Mouse (Mus musculus) CH12.LX (cell line): ENCODE measurements at regions not wholly inside any gene's neighbourhood (a gene's known extent, or its start where the extent isn't known, plus 50 kb on each side); places are given as distances from the start of the nearest gene placed in this dataset.

Experiments
- CHD1 ChIP-seq: IDR thresholded peaks from 2 replicates; pipeline ENCODE4 v1.6.1; 2012; ENCODE audit warnings: low read depth, low read length, improper control_type of control experiment, inconsistent platforms
- CHD2 ChIP-seq: IDR thresholded peaks from 2 replicates; pipeline ENCODE4 v1.6.1; 2011; ENCODE audit warnings: low read length, improper control_type of control experiment
- CTCF ChIP-seq, 2 experiments: IDR thresholded peaks in 1 of 2; conservative IDR thresholded peaks in 1 of 2; 2 replicates each; pipeline ENCODE4 v1.5.1; 2011 to 2012; ENCODE audit warnings: low read depth in 2 of 2, low read length in 2 of 2, improper control_type of control experiment in 1 of 2, inconsistent platforms in 1 of 2, mild to moderate bottlenecking in 1 of 2, moderate library complexity in 1 of 2
- E2F4 ChIP-seq: IDR thresholded peaks from 2 replicates; pipeline ENCODE4 v1.6.1; 2011; ENCODE audit warnings: low read depth, low read length, improper control_type of control experiment; ENCODE audit not compliant: insufficient replicate concordance
- EP300 ChIP-seq: IDR thresholded peaks from 2 replicates; pipeline ENCODE4 v1.6.1; 2011; ENCODE audit warnings: low read length, improper control_type of control experiment
- GABPA ChIP-seq: IDR thresholded peaks from 2 replicates; pipeline ENCODE4 v1.6.1; 2012; ENCODE audit warnings: low read depth, low read length, improper control_type of control experiment, inconsistent platforms; ENCODE audit not compliant: insufficient replicate concordance
- MAFK ChIP-seq: IDR thresholded peaks from 2 replicates; pipeline ENCODE4 v1.6.1; 2011; ENCODE audit warnings: low read length, improper control_type of control experiment; ENCODE audit not compliant: insufficient replicate concordance
- MAX ChIP-seq: IDR thresholded peaks from 2 replicates; pipeline ENCODE4 v1.6.1; 2011; ENCODE audit warnings: low read length, improper control_type of control experiment
- MXI1 ChIP-seq: IDR thresholded peaks from 2 replicates; pipeline ENCODE4 v1.6.1; 2011; ENCODE audit warnings: mild to moderate bottlenecking, low read depth, low read length, improper control_type of control experiment
- POLR2A ChIP-seq: IDR thresholded peaks from 2 replicates; pipeline ENCODE4 v1.6.1; 2011; ENCODE audit warnings: low read depth, mild to moderate bottlenecking, improper control_type of control experiment, low read length
- POLR2AphosphoS2 ChIP-seq: IDR thresholded peaks from 2 replicates; pipeline ENCODE4 v1.6.1; 2011; ENCODE audit warnings: low read depth, low read length, improper control_type of control experiment
- RAD21 ChIP-seq: IDR thresholded peaks from 2 replicates; pipeline ENCODE4 v1.6.1; 2011; ENCODE audit warnings: low read depth, mild to moderate bottlenecking, low read length, improper control_type of control experiment, moderate library complexity
- RCOR1 ChIP-seq: conservative IDR thresholded peaks from 2 replicates; pipeline ENCODE4 v1.6.1; 2012; ENCODE audit warnings: low read depth, mild to moderate bottlenecking, inconsistent platforms, low read length, improper control_type of control experiment
- USF1 ChIP-seq: IDR thresholded peaks from 2 replicates; pipeline ENCODE4 v1.6.1; 2014; ENCODE audit warnings: low read depth, mild to moderate bottlenecking, inconsistent platforms, low read length, improper control_type of control experiment

DNA sequence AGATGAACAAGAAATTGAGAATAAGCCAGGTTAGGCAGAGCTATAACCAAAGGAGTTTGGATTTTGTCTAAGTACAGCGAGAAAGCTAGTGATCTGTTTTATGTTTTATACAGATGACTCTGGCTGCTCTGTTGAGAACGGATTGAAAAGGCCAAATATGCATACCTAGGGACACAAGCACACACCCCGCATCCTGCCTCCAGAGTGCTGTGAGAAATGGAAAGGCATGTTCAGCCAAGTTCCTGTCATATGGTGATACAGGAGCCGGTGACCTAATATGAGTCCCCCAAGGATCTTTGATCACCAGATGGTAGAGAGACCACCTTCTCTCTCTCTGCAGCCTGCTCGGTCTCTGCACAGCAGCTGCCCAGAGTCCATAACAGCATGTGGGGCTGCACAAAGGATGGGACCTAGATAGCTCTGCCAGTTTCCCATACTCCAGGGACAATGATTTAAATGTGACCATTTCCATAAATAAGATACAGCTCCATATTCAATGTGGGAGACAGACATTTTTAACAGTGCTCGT, 826.5 kb downstream of the Mat2b start:
- no peak for TF ChIP-seq USF1
- TF ChIP-seq CTCF (conservative IDR thresholded peaks at IDR 0.05 in 1 of 2, IDR thresholded peaks at IDR 0.05 in 1 of 2; ENCODE audit: low read depth in 2 of 2, low read length in 2 of 2), result no peak
- no peak for TF ChIP-seq EP300
- TF ChIP-seq GABPA, result no peak
- TF ChIP-seq CHD2, result no peak
- no peak for TF ChIP-seq POLR2AphosphoS2
- no peak for TF ChIP-seq POLR2A
- no peak for TF ChIP-seq MXI1
- no peak for TF ChIP-seq MAX
- no peak for TF ChIP-seq E2F4
- TF ChIP-seq RAD21, result no peak
- no peak for TF ChIP-seq MAFK
- TF ChIP-seq RCOR1, result no peak
- no peak for TF ChIP-seq CHD1
